Mouse (Mus musculus) T-helper 2 cell (primary cell): ENCODE data around the gene Spty2d1.
"Not testable (repeated sequence)": the region's sequence is repeated elsewhere in the genome, so short reads cannot be mapped to it uniquely, and the experiment has no call there.

Experiments used
- in situ Hi-C: fragments of 300-600 bp; cut with MboI, MseI; formaldehyde crosslinking; loops from one replicate; pipeline ENCODE4 v1.15.1; 2025; ENCODE audit warnings: high pct_unique_total_duplicates

The Spty2d1 gene

DNA sequence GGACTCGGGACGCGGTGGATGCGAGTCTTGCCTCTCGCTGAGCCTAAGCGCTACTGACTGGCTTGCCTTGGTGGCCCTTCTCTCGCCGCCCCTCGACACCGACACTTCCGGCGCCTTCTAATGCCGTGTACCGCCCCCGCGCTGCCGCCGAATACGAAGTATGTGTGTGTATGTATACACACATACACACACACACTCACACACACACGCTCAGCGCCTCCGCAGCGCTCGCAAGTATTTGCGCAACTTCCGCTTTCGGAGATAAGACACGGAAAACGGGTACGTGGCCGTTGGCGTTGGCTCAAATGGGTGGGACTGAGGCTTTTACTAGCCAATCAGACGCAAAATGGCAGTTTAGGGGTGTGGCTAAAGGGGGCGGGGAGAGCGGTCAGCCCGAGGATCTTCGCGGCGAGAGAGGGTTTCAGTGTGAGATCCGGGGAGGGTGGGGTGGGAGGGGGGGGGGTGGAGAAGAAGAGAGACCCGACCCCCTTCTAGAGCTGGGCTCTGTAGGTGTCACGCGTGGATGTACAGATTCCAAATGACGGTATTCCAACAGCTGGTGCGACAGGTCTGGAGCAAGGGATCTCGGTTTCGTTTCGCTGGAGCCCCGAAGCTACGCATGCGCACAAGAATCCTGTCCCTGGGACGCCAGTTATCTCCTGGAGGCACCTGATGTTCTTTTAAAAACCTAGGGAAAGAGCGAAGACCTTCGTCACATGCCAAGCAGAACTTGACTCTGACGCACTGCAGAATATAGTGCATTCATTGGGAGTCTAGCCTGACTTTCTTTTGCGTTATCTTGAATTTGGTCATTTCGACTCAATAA lies at the start of gene Spty2d1:
Spty2d1 (minus strand) TSS at position 244 of the 826 bp plus-strand sequence.
- in situ Hi-C loops, result loop anchor here (5.0 kb wide), 1 partner anchor 86 kb away; no protein-coding TSS in a partner anchor

DNA sequence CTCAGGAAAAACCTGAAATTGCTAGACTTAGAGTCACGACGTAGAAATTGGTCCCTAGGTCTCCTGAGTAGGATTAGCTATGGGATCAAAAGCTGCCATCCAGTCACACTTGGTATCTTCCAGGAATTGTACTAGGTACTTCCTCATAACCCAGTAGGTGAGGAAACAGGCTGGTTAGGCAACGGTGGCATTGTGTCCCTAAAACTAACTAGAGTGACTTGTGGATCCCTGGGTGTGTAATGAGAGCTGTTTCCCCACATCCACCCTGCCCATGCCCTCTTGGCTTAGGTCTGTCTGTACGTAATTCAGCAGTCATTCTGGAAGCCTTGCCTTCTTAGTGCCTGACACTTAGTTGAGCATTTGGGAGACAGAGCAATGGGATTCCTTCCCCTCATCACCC lies 48.1 kb upstream of the Spty2d1 start:
- in situ Hi-C loops, result no loop called here

DNA sequence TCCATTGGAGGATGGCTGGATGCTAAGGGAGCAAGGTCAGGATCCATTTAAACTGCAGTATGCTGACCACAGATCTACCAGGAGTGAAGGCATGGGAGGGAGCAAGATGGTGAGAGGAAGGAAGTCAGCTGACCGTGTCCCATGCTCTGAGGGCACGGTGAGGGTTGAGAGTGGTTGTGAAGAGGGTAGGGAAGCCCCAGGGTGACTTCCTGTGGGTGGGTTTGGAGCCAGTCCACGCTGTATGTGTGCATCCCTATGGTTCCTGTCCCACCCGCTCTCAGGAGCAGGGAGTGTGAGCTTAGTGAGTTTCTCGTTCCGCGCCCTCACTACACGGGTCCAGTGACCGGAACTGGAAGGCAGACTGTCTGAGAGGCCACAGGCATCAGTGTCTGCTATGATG lies 47.5 kb upstream of the Spty2d1 start:
- in situ Hi-C loops, result no loop called here

DNA sequence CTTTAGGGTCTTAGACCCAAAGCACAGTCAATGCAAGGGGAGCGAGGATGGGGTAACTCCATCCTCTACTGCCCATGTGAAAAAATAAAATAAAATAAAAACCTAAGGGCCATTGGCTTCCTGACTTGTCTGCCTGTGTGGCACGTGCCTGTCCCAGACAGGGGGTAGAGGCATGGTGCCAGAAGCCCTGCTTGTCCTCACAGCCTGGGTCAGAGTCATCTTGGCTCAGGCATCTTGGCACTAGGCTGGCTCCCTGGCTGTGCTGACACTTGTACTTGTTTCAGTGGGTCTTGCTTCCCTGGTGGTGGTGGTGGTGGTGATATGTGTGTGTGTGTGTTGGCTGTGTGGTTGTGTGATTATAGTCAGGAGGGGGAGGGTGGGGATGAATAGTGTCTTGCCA lies 46.5 kb upstream of the Spty2d1 start:
- in situ Hi-C loops, result no loop called here

DNA sequence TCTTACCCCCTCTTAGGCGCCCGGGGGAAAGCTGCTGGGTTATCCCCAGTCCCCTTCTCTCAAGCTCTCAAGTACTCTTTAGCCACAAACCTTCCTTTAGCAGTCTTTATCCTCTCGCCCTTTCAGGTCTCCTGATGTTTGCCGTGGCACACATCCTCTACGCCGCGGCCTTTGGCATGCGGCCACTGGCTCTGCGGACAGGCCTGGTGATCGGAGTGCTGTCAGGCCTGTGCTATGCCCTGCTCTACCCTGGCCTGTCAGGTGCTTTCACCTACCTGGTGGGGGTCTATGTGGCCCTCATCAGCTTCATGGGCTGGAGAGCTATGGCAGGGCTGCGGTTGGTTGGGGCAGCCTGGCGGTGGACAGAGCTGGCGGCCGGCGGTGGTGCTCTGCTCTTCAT lies 45.1 kb upstream of the Spty2d1 start:
- in situ Hi-C loops, result no loop called here

DNA sequence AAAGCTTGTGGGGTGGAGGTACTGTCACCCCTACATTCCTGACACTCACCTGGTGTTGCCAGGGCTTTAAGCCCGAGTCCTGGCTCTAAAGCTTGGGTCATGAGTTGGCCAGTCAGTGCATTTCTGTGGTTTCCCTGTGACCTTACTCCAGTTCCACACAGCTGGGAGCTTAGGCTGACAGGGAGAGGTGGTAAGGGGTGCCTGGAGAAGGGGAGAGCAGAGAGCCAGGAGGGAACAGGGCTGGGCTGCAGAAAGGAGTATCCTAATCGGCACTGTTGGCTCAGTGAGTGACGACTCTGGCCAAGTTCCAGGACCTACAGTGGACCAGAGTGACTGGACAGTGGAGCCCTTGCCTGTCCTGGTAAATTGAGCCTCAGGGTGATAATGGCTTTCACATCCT lies 44.1 kb upstream of the Spty2d1 start:
- in situ Hi-C loops, result no loop called here

DNA sequence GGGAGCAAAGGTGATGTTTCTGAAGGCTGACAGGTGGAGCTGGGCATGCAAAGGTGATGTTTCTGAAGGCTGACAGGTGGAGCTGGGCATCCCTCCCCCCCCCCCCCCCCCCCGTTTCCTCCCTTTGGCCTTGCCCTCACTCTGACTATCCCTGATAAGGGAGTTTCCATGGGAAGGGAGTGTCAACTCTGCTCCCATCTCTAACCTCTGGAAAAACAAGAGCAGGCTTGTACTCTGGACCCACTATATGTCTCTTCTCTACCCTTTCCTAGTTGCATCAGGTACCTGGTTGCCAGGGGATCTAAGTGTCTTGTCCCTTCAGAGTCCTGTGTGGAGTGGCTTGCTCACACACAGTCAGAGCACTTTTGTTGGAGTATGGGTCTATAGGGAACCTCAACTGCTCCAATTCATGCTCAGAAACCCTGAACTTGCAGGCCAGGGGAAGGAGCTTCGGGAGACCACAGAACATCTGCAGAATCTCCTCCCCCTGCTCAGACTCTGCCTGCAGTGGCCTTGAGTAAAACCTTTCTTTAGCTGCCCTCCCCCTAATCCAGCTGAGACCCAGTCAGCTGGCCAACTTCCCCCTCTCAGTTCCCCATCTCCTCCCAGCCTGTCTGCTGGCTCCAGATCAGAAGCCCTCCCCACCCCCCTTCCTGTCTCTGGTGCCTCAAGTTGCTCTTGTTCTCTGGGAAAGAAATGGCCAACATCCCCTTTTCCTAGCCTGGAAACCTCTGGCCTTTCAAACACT lies 43.4 kb upstream of the Spty2d1 start:
- in situ Hi-C loops, result no loop called here

DNA sequence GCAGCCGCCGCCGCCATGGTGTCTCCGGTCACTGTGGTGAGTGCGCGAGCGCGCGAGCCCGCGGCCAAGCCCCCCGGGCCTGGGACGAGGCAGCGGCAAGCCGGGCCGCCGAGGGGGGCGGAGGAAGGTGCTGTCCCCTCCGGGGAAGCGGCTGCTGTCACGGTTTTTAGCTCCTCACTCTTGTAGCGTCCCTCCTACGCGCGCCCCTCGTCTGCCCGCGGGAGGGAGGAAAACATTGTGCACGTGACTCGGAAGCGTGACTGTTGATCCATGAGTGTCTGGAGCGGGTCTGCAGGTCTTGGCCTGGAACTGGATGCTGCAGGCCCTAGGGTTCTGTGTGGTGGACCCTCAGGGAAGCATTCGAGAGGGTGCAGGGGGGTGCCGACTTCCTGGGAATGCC lies 42.6 kb upstream of the Spty2d1 start:
- in situ Hi-C loops, result no loop called here

DNA sequence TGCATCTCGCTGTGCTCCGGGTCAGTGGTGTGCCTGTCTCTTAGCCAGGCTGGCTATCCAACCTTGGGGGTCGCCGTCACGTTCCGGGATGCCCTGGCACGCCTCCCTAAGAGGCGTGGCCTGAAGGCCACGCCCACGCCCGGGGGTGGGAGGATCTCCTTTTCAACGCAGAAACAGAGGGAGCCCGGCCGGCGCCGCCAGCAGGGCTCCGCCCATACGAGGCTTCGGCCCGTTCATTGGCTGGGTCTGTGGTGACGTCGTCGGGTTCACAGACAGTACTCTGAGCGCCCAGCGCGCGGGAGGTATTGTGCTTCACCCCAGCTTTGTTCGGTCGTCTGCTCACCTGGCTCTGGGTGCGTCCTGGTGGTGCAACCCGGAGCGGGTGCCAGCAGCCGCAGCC lies 42.2 kb upstream of the Spty2d1 start, which contains the start of gene Tmem86a:
Tmem86a (plus strand) TSS at position 236 of the 400 bp plus-strand sequence.
- in situ Hi-C loops, result no loop called here

DNA sequence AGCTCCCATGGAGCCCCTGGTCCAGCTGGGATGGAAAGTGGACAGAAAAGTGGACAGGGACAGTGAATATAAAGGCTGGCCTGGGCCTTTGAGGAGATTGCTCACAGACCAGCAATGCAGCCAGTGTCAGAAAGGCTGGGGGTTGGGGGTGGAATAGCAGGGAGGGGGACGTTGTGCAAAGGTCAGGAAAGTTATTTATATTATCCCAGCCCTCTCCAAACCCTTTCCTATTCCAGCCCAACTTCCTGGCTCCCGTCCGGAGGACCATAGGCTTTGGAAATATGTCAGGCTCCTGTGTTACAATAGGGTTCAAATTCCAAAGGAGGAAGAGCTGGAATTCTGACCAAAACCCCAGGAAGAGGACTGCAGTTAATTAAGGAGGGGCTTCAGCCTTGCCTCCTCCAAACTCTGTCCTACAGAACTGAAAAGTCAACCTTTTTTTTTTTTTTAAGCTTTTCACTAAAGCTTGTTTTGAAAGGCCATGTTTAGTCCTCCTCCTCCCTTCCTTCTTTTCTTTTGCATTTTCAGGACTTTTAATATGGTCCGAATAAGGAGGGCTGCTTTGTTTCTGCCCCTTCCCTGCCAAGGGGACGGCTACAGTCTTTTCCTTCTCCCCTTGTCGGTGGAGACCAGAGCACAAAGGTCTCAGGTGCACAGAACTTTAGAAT lies 34.7 kb upstream of the Spty2d1 start:
- in situ Hi-C loops, result no loop called here

DNA sequence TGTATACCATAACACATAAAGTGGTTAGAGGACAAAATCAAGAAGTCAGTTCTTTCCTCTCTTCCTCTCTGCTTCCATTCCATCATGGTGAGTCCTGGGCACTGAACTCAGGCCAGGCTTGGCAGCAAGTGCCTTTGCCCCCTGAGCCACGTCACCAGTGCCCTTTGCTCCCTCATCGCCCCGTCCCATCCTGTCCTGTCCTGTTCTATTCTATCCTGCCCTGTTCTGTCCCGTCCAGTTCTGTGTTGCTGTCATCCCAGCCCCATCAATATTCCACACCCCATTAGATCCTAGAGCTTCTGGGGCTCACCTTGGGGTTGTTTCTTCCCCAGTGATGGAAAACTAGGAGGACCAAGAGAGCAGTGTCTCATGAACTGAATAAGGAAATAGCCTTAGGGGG lies 33.9 kb upstream of the Spty2d1 start:
- in situ Hi-C loops, result no loop called here

DNA sequence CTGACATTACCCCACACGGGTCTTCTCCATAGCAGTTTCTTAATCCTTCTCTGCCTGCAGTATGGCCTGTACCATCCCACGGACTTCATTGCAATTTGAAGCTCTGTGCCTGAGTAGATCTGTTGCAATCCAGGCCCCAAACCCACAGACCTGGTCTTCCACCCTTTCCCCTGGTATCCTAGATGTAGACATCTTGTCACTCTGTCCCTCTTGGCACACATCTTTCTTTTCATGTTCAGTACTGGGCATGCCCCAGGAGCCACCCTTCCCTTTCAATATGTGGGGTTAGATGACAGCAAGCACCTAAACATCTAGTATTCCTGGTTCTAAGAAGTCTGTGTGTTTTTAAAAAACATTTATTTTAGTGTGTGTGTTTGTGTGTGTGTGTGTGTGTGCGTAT lies 33.5 kb upstream of the Spty2d1 start:
- in situ Hi-C loops, result no loop called here

DNA sequence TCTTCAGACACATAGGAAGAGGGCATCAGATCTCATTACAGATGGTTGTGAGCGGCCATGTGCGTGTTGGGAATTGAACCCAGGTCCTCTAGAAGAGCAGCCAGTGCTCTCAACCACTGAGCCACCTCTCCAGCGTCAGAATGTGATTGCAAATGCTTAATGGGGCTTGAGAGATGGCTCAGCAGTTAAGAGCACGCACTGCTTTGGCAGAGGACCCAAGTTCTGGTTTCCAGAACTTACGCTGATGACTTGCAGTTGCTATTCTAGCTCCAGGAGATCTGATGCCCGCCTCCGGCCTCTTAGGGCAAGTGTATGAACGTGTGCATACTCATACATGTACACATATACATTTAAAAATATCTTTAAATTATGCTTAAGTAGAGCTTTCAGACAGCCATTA lies 27.2 kb upstream of the Spty2d1 start:
- in situ Hi-C loops, result loop anchor here (5.0 kb wide), 1 partner anchor 97 kb away; the partner anchor contains the start of gene Ptpn5

DNA sequence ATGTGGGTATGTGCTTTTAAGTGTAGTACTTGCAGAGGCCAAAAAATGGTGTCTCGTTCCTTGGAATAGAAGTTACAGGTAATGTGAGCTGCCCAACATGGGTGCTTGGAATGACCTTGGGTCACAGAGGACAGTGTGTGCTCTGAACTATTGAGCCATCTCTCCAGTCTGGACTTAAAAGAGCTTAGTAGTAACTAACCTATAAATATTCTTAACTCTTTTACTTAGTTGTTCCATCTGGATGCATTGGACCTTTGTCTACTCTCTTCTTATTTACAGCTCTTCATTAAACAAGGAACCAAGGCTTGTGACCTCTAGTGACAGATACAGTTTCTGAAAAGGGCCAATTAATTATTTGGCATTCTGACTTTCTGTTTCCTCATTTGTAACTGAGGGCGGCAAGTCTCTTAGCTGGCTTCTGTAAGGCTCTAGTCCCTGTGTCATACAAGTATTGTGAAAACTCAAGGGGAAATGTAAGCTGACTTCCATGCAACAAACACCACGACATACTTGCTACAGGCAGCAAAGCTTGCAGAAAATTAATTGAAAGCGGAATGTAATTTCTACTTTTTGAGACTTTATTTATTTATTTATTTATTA lies 26.7 kb upstream of the Spty2d1 start:
- in situ Hi-C loops, result loop anchor here (5.0 kb wide), 1 partner anchor 97 kb away; the partner anchor contains the start of gene Ptpn5

DNA sequence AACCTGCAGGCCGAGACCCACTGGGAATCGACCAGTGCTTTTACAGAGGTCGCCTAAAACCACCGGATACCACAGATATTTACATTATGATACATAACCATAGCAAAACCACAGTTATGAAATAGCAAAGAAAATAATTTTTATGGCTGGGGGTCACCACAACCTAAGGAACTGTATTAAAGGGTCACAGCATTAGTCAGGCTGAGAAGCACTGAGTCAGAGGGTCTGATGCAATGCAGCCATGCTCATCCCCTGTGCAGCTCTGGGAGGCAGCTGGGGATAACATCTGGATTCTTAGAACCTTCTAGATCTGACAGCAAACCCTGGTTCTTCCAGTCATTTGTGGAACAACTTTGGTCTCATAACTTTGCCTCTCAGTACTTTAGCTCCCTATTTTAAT lies 23.2 kb upstream of the Spty2d1 start:
- in situ Hi-C loops, result no loop called here

DNA sequence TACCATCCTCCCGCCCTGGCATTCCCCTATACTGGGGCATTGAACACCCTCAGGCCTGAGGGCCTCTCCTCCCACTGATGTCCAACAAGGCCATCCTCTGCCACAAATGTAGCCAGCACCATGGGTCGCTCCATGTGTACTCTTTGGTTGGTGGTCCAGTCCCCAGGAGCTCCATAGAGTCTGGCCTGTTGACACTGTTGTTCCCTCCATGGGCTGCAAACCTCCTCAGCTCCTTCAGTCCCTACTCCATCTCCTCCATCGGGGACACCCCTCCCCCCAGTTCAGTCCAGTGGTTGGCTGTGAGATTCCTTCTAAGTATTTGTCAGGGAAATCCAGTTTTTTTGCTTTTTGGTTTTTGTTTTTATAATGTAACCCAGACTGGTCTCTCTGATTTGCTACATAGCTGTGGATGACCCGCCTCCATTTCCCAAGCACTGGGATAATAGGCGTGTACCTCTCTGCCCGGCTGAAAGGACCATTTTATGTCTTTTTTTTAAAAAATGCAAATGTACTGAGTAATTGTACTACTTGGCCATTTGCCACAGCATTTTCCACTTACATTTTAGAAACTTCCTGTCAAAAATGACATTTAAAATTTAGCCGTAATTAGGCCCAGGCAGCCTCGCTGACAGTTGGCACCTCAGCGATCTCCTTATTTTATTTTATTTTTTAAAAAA lies 22.4 kb upstream of the Spty2d1 start:
- in situ Hi-C loops, result no loop called here

DNA sequence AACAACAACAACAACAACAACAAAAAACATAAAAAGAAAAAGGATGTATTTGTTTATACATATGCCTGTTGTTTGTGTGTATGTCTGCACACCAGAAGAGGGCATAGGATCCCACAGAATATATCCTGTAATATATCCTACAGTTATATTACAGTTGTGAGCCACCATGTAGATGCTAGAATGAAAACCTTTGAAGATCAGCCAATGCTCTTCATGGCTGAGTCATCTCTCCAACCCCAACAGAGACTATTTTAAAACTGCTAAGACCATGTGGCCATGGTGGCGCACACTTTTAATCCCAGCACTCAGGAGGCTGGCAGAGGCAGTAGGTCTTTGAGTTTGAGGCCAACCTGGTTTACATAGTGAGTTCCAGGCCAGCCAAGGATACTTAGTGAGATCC lies 19.3 kb upstream of the Spty2d1 start:
- in situ Hi-C loops, result no loop called here

DNA sequence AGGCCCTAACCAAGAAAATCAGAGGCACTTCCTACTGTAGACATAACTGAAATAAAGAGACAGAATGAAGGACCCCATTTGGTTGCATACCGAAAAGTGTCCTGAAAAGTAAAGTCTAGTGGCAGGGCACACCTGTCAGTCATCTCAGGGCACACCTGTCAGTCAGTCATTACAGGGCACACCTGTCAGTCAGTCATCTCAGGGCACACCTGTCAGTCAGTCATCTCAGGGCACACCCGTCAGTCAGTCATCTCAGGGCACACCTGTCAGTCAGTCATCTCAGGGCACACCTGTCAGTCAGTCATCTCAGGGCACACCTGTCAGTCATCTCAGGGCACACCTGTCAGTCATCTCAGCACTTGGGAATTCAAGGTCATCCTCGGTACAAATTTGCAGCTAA lies 18.7 kb upstream of the Spty2d1 start:
- in situ Hi-C loops, result not testable (repeated sequence)

DNA sequence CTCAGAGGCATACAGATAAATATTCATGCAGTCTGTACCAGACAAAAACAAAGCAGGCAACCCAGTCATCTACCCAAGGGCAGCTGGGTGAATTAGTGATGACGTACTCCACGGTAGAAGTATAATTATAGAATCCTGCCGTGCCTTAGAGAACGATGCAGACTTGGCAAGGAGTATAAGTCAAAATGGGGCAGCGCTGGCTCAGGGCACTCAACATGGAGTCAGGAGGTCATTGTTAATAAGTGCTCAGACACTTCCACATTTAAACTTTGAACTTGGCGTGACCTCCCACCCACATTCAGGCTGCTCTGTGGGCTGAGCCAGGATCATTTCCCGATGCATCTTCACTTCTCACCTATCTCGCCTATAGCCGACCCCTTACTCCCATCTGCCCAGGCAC lies 17.2 kb upstream of the Spty2d1 start:
- in situ Hi-C loops, result no loop called here

DNA sequence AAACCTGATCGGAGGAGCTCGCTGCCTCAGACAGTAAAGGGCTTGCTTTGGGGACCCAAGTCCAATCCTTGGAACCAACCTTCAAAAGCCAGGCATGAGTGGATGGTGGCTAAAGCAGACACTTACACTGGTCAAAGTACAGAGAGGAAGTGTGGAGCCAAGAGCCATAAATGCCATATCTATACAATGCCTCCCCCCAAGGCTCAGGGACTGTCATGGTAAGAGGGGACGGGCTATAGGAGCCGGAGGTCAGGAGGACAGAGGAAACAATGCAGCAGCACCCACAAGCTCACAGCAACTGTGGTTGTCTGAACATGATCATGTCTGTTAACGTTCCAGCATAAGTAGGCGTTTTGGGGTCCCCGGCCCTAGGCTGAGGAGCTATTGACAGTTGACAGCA lies 16.2 kb upstream of the Spty2d1 start:
- in situ Hi-C loops, result no loop called here

DNA sequence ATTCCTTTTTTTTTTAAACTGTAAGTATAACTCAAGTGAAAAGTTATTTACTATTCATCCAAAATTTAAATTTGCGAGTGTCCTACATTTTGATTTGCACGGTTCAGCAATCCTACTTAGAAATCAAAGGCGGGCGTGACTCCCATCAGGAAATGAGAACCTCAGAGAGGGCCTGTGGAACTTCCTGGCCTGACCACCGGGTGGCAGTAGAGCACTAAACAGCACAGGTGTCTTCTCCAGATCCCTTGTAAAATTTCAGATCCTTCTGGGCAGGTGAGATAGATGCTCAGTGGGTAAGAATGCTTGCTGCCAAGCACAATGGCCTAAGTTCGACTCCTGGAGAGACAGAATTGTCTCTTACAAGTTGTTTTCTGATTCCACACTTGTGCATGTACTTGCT lies 15.3 kb upstream of the Spty2d1 start:
- in situ Hi-C loops, result no loop called here
